26 mouse cellular contexts compared by ENCODE assay signal in the genomic region with DNA sequence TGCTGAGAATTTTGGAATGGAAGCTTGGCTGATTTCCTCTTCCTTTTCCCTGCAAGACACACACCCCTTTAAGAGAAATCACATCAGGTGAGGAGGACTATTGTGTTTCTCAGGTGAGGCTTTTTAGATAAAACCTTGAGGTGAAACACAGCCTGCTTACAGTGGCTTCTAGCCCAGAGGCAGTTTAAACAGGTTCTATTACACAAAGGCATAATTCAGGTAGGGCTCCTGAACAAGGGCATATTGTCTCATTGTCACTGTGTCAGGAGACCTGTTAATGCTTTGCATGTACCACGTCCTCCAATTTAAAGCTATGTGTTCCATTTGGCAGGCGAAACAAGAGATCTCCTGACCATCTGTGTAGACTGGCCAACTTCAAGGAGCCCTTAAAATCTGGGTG.
DNase-seq lines count a peak whose midpoint lies in the region; ATAC-seq and TF ChIP-seq lines count a peak whose summit lies in the region.
"Had no signal": no experiment of that assay in that cellular context is flagged by ENCODE, and none has a peak within 500 bp of the region (broad histone marks: within the 10 kb centered on the region; RNA-seq: fewer than 3 reads in every experiment).

No protein-coding gene starts in this region.

- no peaks in the 10 kb centered on the region for H3K9me3 ChIP-seq in stomach, embryonic 15.5 days
- H3K9me3 ChIP-seq in stomach, postnatal 0 days (ENCODE audit: control insufficient read depth, low read length) = no peaks in the 10 kb centered on the region
- H3K9me3 ChIP-seq in forebrain, embryonic 15.5 days = no peaks in the 10 kb centered on the region
- H3K9me3 ChIP-seq in midbrain, embryonic 15.5 days = no peaks in the 10 kb centered on the region
- H3K9me3 ChIP-seq: embryonic facial prominence, embryonic 13.5 days; embryonic facial prominence, embryonic 15.5 days; forebrain, embryonic 13.5 days; G1E had no signal

- WGBS in stomach, embryonic 15.5 days = 79% methylated on average over 2 of the region's 2 CpGs
- WGBS in stomach, postnatal 0 days = 60% methylated on average over 2 of the region's 2 CpGs
- WGBS in forebrain, embryonic 15.5 days = 84% methylated on average over 2 of the region's 2 CpGs
- WGBS in midbrain, embryonic 15.5 days = 85% methylated on average over 2 of the region's 2 CpGs

- H3K27me3 ChIP-seq in stomach, embryonic 15.5 days (replicated peaks) = no peaks in the 10 kb centered on the region
- H3K27me3 ChIP-seq in stomach, postnatal 0 days (ENCODE audit: control insufficient read depth, insufficient read depth, low read length) = no peaks in the 10 kb centered on the region
- no peaks in the 10 kb centered on the region for H3K27me3 ChIP-seq in forebrain, embryonic 15.5 days
- H3K27me3 ChIP-seq in midbrain, embryonic 15.5 days (replicated peaks) = no peaks in the 10 kb centered on the region
- H3K27me3 ChIP-seq: CH12.LX; embryonic facial prominence, embryonic 13.5 days; embryonic facial prominence, embryonic 15.5 days; forebrain, embryonic 13.5 days; Patski had no signal

- no peak overlapping the region for H3K9ac ChIP-seq in stomach, embryonic 15.5 days
- no peak overlapping the region for H3K9ac ChIP-seq in stomach, postnatal 0 days (ENCODE audit: low read length)
- no peak overlapping the region for H3K9ac ChIP-seq in forebrain, embryonic 15.5 days (replicated peaks)
- no peak overlapping the region for H3K9ac ChIP-seq in midbrain, embryonic 15.5 days
- H3K9ac ChIP-seq: embryonic facial prominence, embryonic 13.5 days; embryonic facial prominence, embryonic 15.5 days; forebrain, embryonic 13.5 days had no signal

- no peak overlapping the region for H3K27ac ChIP-seq in stomach, embryonic 15.5 days
- H3K27ac ChIP-seq in stomach, postnatal 0 days (replicated peaks) = 0 out of 2 replicates have a peak overlapping the region, but pooled peaks have one; percentile 40
- H3K27ac ChIP-seq in forebrain, embryonic 15.5 days (replicated peaks) = no peak overlapping the region
- no peak overlapping the region for H3K27ac ChIP-seq in midbrain, embryonic 15.5 days
- H3K27ac ChIP-seq: embryonic facial prominence, embryonic 13.5 days; embryonic facial prominence, embryonic 15.5 days; forebrain, embryonic 13.5 days had no signal

- H3K4me3 ChIP-seq in stomach, embryonic 15.5 days (replicated peaks) = no peak overlapping the region
- H3K4me3 ChIP-seq in stomach, postnatal 0 days (ENCODE audit: low read depth, low read length) = no peak overlapping the region
- no peak overlapping the region for H3K4me3 ChIP-seq in forebrain, embryonic 15.5 days
- H3K4me3 ChIP-seq in midbrain, embryonic 15.5 days = no peak overlapping the region
- H3K4me3 ChIP-seq: embryonic facial prominence, embryonic 13.5 days; embryonic facial prominence, embryonic 15.5 days; erythroblast, embryonic 14.5 days; forebrain, embryonic 13.5 days had no signal

- no peaks in the 10 kb centered on the region for H3K36me3 ChIP-seq in stomach, embryonic 15.5 days
- no peaks in the 10 kb centered on the region for H3K36me3 ChIP-seq in stomach, postnatal 0 days (ENCODE audit: control insufficient read depth, insufficient read depth, low read length)
- H3K36me3 ChIP-seq in forebrain, embryonic 15.5 days = no peaks in the 10 kb centered on the region
- no peaks in the 10 kb centered on the region for H3K36me3 ChIP-seq in midbrain, embryonic 15.5 days (replicated peaks)
- H3K36me3 ChIP-seq: embryonic facial prominence, embryonic 13.5 days; embryonic facial prominence, embryonic 15.5 days; G1E had no signal

- peak; percentile 13 for DNase-seq in brain, adult 2 months (ENCODE audit: low read depth, low spot score)
- no peak for DNase-seq in stomach, postnatal 0 days (ENCODE audit: low spot score)
- DNase-seq: adrenal gland, adult 8-10 months; adrenal gland, postnatal 14 days; adrenal gland, postnatal 36 days; B cell, adult 2 months; cerebellum, adult 11 months; cerebellum, adult 18-20 months; cerebellum, adult 8-10 months; cerebellum, adult 9-11 months; cerebellum, postnatal 14 days; cerebellum, postnatal 36 days; embryo, embryonic 11 days had no signal

- ATAC-seq in stomach, embryonic 15.5 days (ENCODE audit: insufficient read depth, low FRiP score, low read depth) = peak; percentile 22; the same call in 1 of the 2 replicates
- ATAC-seq in stomach, postnatal 0 days (ENCODE audit: low FRiP score, low TSS enrichment) = peak; percentile 90
- no peak for ATAC-seq in forebrain, embryonic 15.5 days (replicated peaks)
- ATAC-seq in midbrain, embryonic 15.5 days (replicated peaks) = no peak
- ATAC-seq: activated CD4-positive, CD25-positive, alpha-beta regulatory T cell, adult 4 months; CD4-positive, CD25-positive, alpha-beta regulatory T cell, adult 4 months; forebrain, embryonic 13.5 days; forebrain, embryonic 16.5 days; Patski had no signal

- no peak for TF ChIP-seq CTCF in stomach, postnatal 0 days (IDR thresholded peaks at IDR 0.05; ENCODE audit: low read depth)

- no peak for TF ChIP-seq EP300 in stomach, postnatal 0 days (optimal IDR thresholded peaks at IDR 0.05)

- H3K4me2 ChIP-seq in stomach, embryonic 15.5 days = no peak overlapping the region
- H3K4me2 ChIP-seq in stomach, postnatal 0 days (replicated peaks; ENCODE audit: low read depth) = no peak overlapping the region
- H3K4me2 ChIP-seq in forebrain, embryonic 15.5 days (replicated peaks) = no peak overlapping the region
- H3K4me2 ChIP-seq in midbrain, embryonic 15.5 days = no peak overlapping the region
- H3K4me2 ChIP-seq: embryonic facial prominence, embryonic 13.5 days; embryonic facial prominence, embryonic 15.5 days; forebrain, embryonic 13.5 days had no signal

- H3K4me1 ChIP-seq in stomach, embryonic 15.5 days = no peaks in the 10 kb centered on the region
- no peaks in the 10 kb centered on the region; the same call in 1 of the 2 replicates for H3K4me1 ChIP-seq in stomach, postnatal 0 days (replicated peaks; ENCODE audit: control insufficient read depth, insufficient read depth)
- no peaks in the 10 kb centered on the region for H3K4me1 ChIP-seq in forebrain, embryonic 15.5 days
- no peaks in the 10 kb centered on the region for H3K4me1 ChIP-seq in midbrain, embryonic 15.5 days
- H3K4me1 ChIP-seq: embryonic facial prominence, embryonic 13.5 days; embryonic facial prominence, embryonic 15.5 days; forebrain, embryonic 13.5 days had no signal

Comparison
In these comparisons a context has a peak if more than half of its experiments do, and no peak if none do; other contexts are left out.
1. ATAC-seq: peak in stomach, embryonic 15.5 days (single experiment) and stomach, postnatal 0 days (single experiment); none in forebrain, embryonic 15.5 days (single experiment) and midbrain, embryonic 15.5 days (single experiment).